Comparison of ENCODE assay signal across 12 mouse cellular contexts in genomic region chr3:139152654-139153053, GRCm38 (mm10). TPM values are rescaled to one million over a fixed set of nuclear protein-coding genes. Genes with fewer than 3 reads are reported as not detected.
DNase-seq lines count a peak whose midpoint lies in the region; ATAC-seq and TF ChIP-seq lines count a peak whose summit lies in the region.
"Had no signal": no experiment of that assay in that cellular context is flagged by ENCODE, and none has a peak within 500 bp of the region (broad histone marks: within the 10 kb centered on the region; RNA-seq: fewer than 3 reads in every experiment).

No protein-coding gene starts in this region.

- H3K4me3 ChIP-seq in limb, embryonic 15.5 days = no peak overlapping the region
- H3K4me3 ChIP-seq in limb, embryonic 10.5 days = no peak overlapping the region
- H3K4me3 ChIP-seq: heart, embryonic 15.5 days; neural tube, embryonic 13.5 days had no signal

- in situ Hi-C loops in Patski (cut with MboI; ENCODE audit: low pct_unique_long_range_greater_than_20kb) = no loop called here

- intact Hi-C loops in gastrocnemius, postnatal 36 days (cut with DNase I) = no loop called here

- no peaks in the 10 kb centered on the region for H3K27me3 ChIP-seq in limb, embryonic 15.5 days
- H3K27me3 ChIP-seq in limb, embryonic 10.5 days (ENCODE audit: low read depth, poor library complexity, severe bottlenecking) = no peaks in the 10 kb centered on the region
- H3K27me3 ChIP-seq in Patski = peaks cover 3% of the 10 kb centered on the region
- H3K27me3 ChIP-seq: heart, embryonic 15.5 days; neural tube, embryonic 13.5 days had no signal

- no peak overlapping the region for H3K27ac ChIP-seq in limb, embryonic 15.5 days
- no peak overlapping the region for H3K27ac ChIP-seq in limb, embryonic 10.5 days
- H3K27ac ChIP-seq: heart, embryonic 15.5 days; neural tube, embryonic 13.5 days had no signal

- peak; percentile 24; the same call in 1 of the 2 replicates for ATAC-seq in limb, embryonic 15.5 days (ENCODE audit: insufficient number of reproducible peaks, low FRiP score, low TSS enrichment, low read depth)
- ATAC-seq in Patski = peak; percentile 54

- no peaks in the 10 kb centered on the region for H3K4me1 ChIP-seq in limb, embryonic 15.5 days
- no peaks in the 10 kb centered on the region for H3K4me1 ChIP-seq in limb, embryonic 10.5 days
- H3K4me1 ChIP-seq: heart, embryonic 15.5 days; neural tube, embryonic 13.5 days had no signal

- 63% methylated on average over 3 of the region's 3 CpGs for WGBS in limb, embryonic 15.5 days
- 65% methylated on average over 3 of the region's 3 CpGs for WGBS in limb, embryonic 10.5 days

- peak; percentile 48 for TF ChIP-seq CTCF in Patski (IDR thresholded peaks at IDR 0.05)

- POLR2A ChIA-PET in Patski (lab: Charles Lee) = no interaction called here

- DNase-seq in embryo, embryonic 10.5 days (ENCODE audit: low spot score) = peak; percentile 17
- DNase-seq in embryo, embryonic 10 days (ENCODE audit: low spot score) = no peak
- DNase-seq in limb, embryonic 10.5 days (ENCODE audit: low spot score) = no peak
- no peak for DNase-seq in Patski (ENCODE audit: low read depth, low spot score)
- peak; percentile 18 for DNase-seq in embryo, embryonic 9.5 days (ENCODE audit: extremely low spot score)
- no peak for DNase-seq in right cerebral cortex, postnatal 25 days
- DNase-seq in gastrocnemius, postnatal 36 days = no peak
- DNase-seq: kidney, postnatal 14 days had no signal

- H3K9me3 ChIP-seq in limb, embryonic 15.5 days = no peaks in the 10 kb centered on the region
- H3K9me3 ChIP-seq in limb, embryonic 10.5 days (replicated peaks) = no peaks in the 10 kb centered on the region
- H3K9me3 ChIP-seq: heart, embryonic 15.5 days; neural tube, embryonic 13.5 days had no signal

- H3K4me2 ChIP-seq in limb, embryonic 15.5 days = no peak overlapping the region
- H3K4me2 ChIP-seq: heart, embryonic 15.5 days; neural tube, embryonic 13.5 days had no signal

- no peaks in the 10 kb centered on the region for H3K36me3 ChIP-seq in limb, embryonic 15.5 days
- no peaks in the 10 kb centered on the region for H3K36me3 ChIP-seq in limb, embryonic 10.5 days
- H3K36me3 ChIP-seq: heart, embryonic 15.5 days; neural tube, embryonic 13.5 days had no signal

- CTCF ChIA-PET in Patski (lab: Charles Lee) = interaction anchor here (0.6 to 1.3 kb wide), 5 partner anchors 10 to 233 kb away, joined by 3 to 4 read pairs (median 3); no protein-coding TSS in a partner anchor

- H3K9ac ChIP-seq in limb, embryonic 15.5 days = no peak overlapping the region
- H3K9ac ChIP-seq: heart, embryonic 15.5 days; neural tube, embryonic 13.5 days had no signal

RNA-seq across cellular contexts. Expression of gene Stpg2, which starts 52.8 kb away (rescaled TPM):
- not detected in 2 replicates for polyA plus RNA-seq in limb, embryonic 15.5 days (2015; fragmentation: Nextera tagmentation; extraction: Ambion mirVana)
- 0.09 TPM in 1 of 2 replicates, not detected in the other for polyA plus RNA-seq in limb, embryonic 10.5 days (2016; fragmentation: Nextera tagmentation; extraction: Ambion mirVana)
- polyA plus RNA-seq in Patski (2021) = 0.22 TPM
- total RNA-seq in gastrocnemius, postnatal 36 days (2021) = not detected
- polyA plus RNA-seq: liver, embryonic 16.5 days; neural tube, embryonic 13.5 days had no signal

Comparison
In these comparisons a context has a peak if more than half of its experiments do, and no peak if none do; other contexts are left out.
1. DNase-seq: peak in embryo, embryonic 10.5 days (single experiment) and embryo, embryonic 9.5 days (single experiment); none in embryo, embryonic 10 days (single experiment), limb, embryonic 10.5 days (single experiment), Patski (single experiment), right cerebral cortex, postnatal 25 days (single experiment) and gastrocnemius, postnatal 36 days (0 of 2).